23 mouse cellular contexts compared by ENCODE assay signal in the genomic region with DNA sequence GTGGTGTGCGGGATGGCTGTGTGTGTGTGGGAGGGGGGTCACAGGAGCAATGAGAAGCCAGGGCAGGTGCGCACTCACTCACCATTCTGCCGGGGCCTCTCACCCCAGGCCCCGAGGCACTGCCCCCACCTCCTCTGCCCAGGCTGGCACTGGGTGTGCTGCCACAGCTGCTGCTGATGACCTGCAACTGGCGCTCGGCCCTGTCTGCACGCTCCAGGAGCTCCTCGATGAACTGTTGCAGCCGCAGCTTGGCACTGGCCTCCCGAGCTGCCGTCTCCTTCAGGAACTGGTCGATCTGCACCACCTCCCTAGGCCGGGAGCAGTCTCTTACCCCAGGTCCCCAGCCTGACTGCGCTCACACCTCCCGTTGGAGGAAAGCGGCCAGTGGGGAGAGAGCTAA. TPM values are rescaled to one million over a fixed set of nuclear protein-coding genes. Genes with fewer than 3 reads are reported as not detected.
DNase-seq lines count a peak whose midpoint lies in the region; ATAC-seq lines count a peak whose summit lies in the region.
"Had no signal": no experiment of that assay in that cellular context is flagged by ENCODE, and none has a peak within 500 bp of the region (broad histone marks: within the 10 kb centered on the region; RNA-seq: fewer than 3 reads in every experiment).

No protein-coding gene starts in this region.

- no peaks in the 10 kb centered on the region for H3K36me3 ChIP-seq in kidney, embryonic 14.5 days (ENCODE audit: control insufficient read depth, insufficient read depth, low read length)
- H3K36me3 ChIP-seq in liver, embryonic 12.5 days = no peaks in the 10 kb centered on the region
- H3K36me3 ChIP-seq in midbrain, embryonic 10.5 days = no peaks in the 10 kb centered on the region
- H3K36me3 ChIP-seq: forebrain, embryonic 10.5 days; heart, embryonic 12.5 days; limb, embryonic 13.5 days; liver, embryonic 13.5 days had no signal

- H3K27me3 ChIP-seq in kidney, embryonic 14.5 days (ENCODE audit: control insufficient read depth, insufficient read depth, low read length) = peaks cover 41% of the 10 kb centered on the region
- peaks cover 91% of the 10 kb centered on the region for H3K27me3 ChIP-seq in liver, embryonic 12.5 days (replicated peaks)
- H3K27me3 ChIP-seq in midbrain, embryonic 10.5 days (ENCODE audit: low read depth, poor library complexity, severe bottlenecking) = peaks cover 77% of the 10 kb centered on the region

- ATAC-seq in kidney, embryonic 14.5 days (ENCODE audit: low FRiP score, low TSS enrichment) = peak; percentile 9; the same call in 1 of the 2 replicates
- no peak for ATAC-seq in liver, embryonic 12.5 days
- ATAC-seq: midbrain, embryonic 13.5 days had no signal

- H3K9ac ChIP-seq in kidney, embryonic 14.5 days (ENCODE audit: low read depth, low read length) = no peak overlapping the region
- H3K9ac ChIP-seq in liver, embryonic 12.5 days = no peak overlapping the region
- H3K9ac ChIP-seq: heart, embryonic 12.5 days; limb, embryonic 13.5 days; liver, embryonic 13.5 days; midbrain, embryonic 13.5 days had no signal

- WGBS in kidney, embryonic 14.5 days = 40% methylated on average over 16 of the region's 16 CpGs
- WGBS in liver, embryonic 12.5 days (ENCODE audit: insufficient replicate concordance) = 56% methylated on average over 15 of the region's 16 CpGs
- 74% methylated on average over 16 of the region's 16 CpGs for WGBS in midbrain, embryonic 10.5 days

- DNase-seq in cerebellum, postnatal 14 days = peak; percentile 48 to 62
- DNase-seq in cerebellum, adult 11 months = no peak
- DNase-seq in kidney, adult 9 months = no peak
- DNase-seq in testis, postnatal 14 days (ENCODE audit: low spot score) = peak; percentile 26
- no peak for DNase-seq in testis, postnatal 10 days (ENCODE audit: low spot score)
- no peak for DNase-seq in midbrain, embryonic 10.5 days (ENCODE audit: low spot score)
- DNase-seq: adrenal gland, postnatal 14 days; cerebellum, adult 9-10 months; gastrocnemius, postnatal 25 days; heart, adult 18-20 months; heart, postnatal 10 days; liver, embryonic 13.5 days; lung, adult 2 months; lung, postnatal 14 days had no signal

- H3K4me1 ChIP-seq in kidney, embryonic 14.5 days (ENCODE audit: control insufficient read depth, insufficient read depth, low read length) = no peaks in the 10 kb centered on the region
- H3K4me1 ChIP-seq in liver, embryonic 12.5 days = no peaks in the 10 kb centered on the region
- peaks cover 15% of the 10 kb centered on the region for H3K4me1 ChIP-seq in midbrain, embryonic 10.5 days

- no peak overlapping the region for H3K27ac ChIP-seq in kidney, embryonic 14.5 days (ENCODE audit: low read depth, low read length)
- no peak overlapping the region for H3K27ac ChIP-seq in liver, embryonic 12.5 days
- no peak overlapping the region for H3K27ac ChIP-seq in midbrain, embryonic 10.5 days (replicated peaks)
- H3K27ac ChIP-seq: forebrain, embryonic 10.5 days; limb, embryonic 13.5 days; liver, embryonic 13.5 days; midbrain, embryonic 13.5 days; stomach, postnatal 0 days had no signal

- H3K4me2 ChIP-seq in kidney, embryonic 14.5 days (replicated peaks; ENCODE audit: low read depth, low read length) = no peak overlapping the region
- no peak overlapping the region for H3K4me2 ChIP-seq in liver, embryonic 12.5 days
- H3K4me2 ChIP-seq: heart, embryonic 12.5 days; limb, embryonic 13.5 days; liver, embryonic 13.5 days; midbrain, embryonic 13.5 days had no signal

- H3K9me3 ChIP-seq in kidney, embryonic 14.5 days (ENCODE audit: control insufficient read depth, low read length) = no peaks in the 10 kb centered on the region
- no peaks in the 10 kb centered on the region for H3K9me3 ChIP-seq in liver, embryonic 12.5 days (replicated peaks)
- no peaks in the 10 kb centered on the region for H3K9me3 ChIP-seq in midbrain, embryonic 10.5 days (replicated peaks)
- H3K9me3 ChIP-seq: forebrain, embryonic 10.5 days; limb, embryonic 13.5 days; liver, embryonic 13.5 days; midbrain, embryonic 13.5 days had no signal

- no peak overlapping the region for H3K4me3 ChIP-seq in kidney, embryonic 14.5 days (ENCODE audit: low read length)
- no peak overlapping the region for H3K4me3 ChIP-seq in liver, embryonic 12.5 days
- H3K4me3 ChIP-seq in midbrain, embryonic 10.5 days = no peak overlapping the region
- H3K4me3 ChIP-seq: forebrain, embryonic 10.5 days; heart, embryonic 12.5 days; limb, embryonic 13.5 days; liver, embryonic 13.5 days; midbrain, embryonic 13.5 days had no signal

RNA-seq across cellular contexts. Expression of a gene that starts 22.1 kb away (rescaled TPM):
- polyA plus RNA-seq in kidney, embryonic 14.5 days (2014; fragmentation: Nextera tagmentation; extraction: Ambion mirVana) = 0.05 and 0.13 TPM in 2 replicates
- 0.01 and 0.06 TPM in 2 replicates for polyA plus RNA-seq in liver, embryonic 12.5 days (2016; fragmentation: Nextera tagmentation; extraction: Ambion mirVana)
- 0.68 and 0.79 TPM in 2 replicates for polyA plus RNA-seq in midbrain, embryonic 10.5 days (2016; fragmentation: Nextera tagmentation; extraction: Ambion mirVana)
- polyA plus RNA-seq: liver, embryonic 13.5 days had no signal

RNA-seq across cellular contexts. Expression of a gene that starts 28.9 kb away (rescaled TPM):
- 23.3 and 37.8 TPM in 2 replicates for polyA plus RNA-seq in kidney, embryonic 14.5 days (2014; fragmentation: Nextera tagmentation; extraction: Ambion mirVana)
- polyA plus RNA-seq in liver, embryonic 12.5 days (2016; fragmentation: Nextera tagmentation; extraction: Ambion mirVana) = 36.9 and 40.8 TPM in 2 replicates
- 42.8 and 44.9 TPM in 2 replicates for polyA plus RNA-seq in midbrain, embryonic 10.5 days (2016; fragmentation: Nextera tagmentation; extraction: Ambion mirVana)

RNA-seq across cellular contexts. Expression of a gene that starts 29.4 kb away (rescaled TPM):
- 545 and 576 TPM in 2 replicates for polyA plus RNA-seq in kidney, embryonic 14.5 days (2014; fragmentation: Nextera tagmentation; extraction: Ambion mirVana)
- 457 and 480 TPM in 2 replicates for polyA plus RNA-seq in liver, embryonic 12.5 days (2016; fragmentation: Nextera tagmentation; extraction: Ambion mirVana)
- polyA plus RNA-seq in midbrain, embryonic 10.5 days (2016; fragmentation: Nextera tagmentation; extraction: Ambion mirVana) = 700 and 751 TPM in 2 replicates

RNA-seq across cellular contexts. Expression of a gene that starts 32.7 kb away (rescaled TPM):
- polyA plus RNA-seq in kidney, embryonic 14.5 days (2014; fragmentation: Nextera tagmentation; extraction: Ambion mirVana) = not detected in 2 replicates
- polyA plus RNA-seq in liver, embryonic 12.5 days (2016; fragmentation: Nextera tagmentation; extraction: Ambion mirVana) = not detected in 2 replicates
- 0.06 TPM in 1 of 2 replicates, not detected in the other for polyA plus RNA-seq in midbrain, embryonic 10.5 days (2016; fragmentation: Nextera tagmentation; extraction: Ambion mirVana)
- polyA plus RNA-seq: embryonic facial prominence, embryonic 11.5 days; forebrain, embryonic 10.5 days; heart, embryonic 12.5 days; limb, embryonic 13.5 days; liver, embryonic 13.5 days; lung, adult 2 months; midbrain, embryonic 13.5 days; stomach, postnatal 0 days; urinary bladder, adult 2 months had no signal

RNA-seq across cellular contexts. Expression of a gene that starts 48.9 kb away (rescaled TPM):
- polyA plus RNA-seq in kidney, embryonic 14.5 days (2014; fragmentation: Nextera tagmentation; extraction: Ambion mirVana) = 54.8 and 68.4 TPM in 2 replicates
- 41.6 and 45.4 TPM in 2 replicates for polyA plus RNA-seq in liver, embryonic 12.5 days (2016; fragmentation: Nextera tagmentation; extraction: Ambion mirVana)
- polyA plus RNA-seq in midbrain, embryonic 10.5 days (2016; fragmentation: Nextera tagmentation; extraction: Ambion mirVana) = 75.6 and 83.9 TPM in 2 replicates

Comparison
In these comparisons a context has a peak if more than half of its experiments do, and no peak if none do; other contexts are left out.
1. DNase-seq: peak in cerebellum, postnatal 14 days (2 of 2) and testis, postnatal 14 days (single experiment); none in cerebellum, adult 11 months (single experiment), kidney, adult 9 months (single experiment), testis, postnatal 10 days (single experiment) and midbrain, embryonic 10.5 days (single experiment).